Mouse (Mus musculus) C2C12 (cell line): ENCODE results near the gene Slc17a5.

Experiments used
- CEBPB ChIP-seq: IDR thresholded peaks from one replicate; pipeline ENCODE4 v1.6.1; 2011; ENCODE audit warnings: low read depth, mild to moderate bottlenecking, control low read depth, moderate library complexity
- CTCF ChIP-seq: IDR thresholded peaks from one replicate; pipeline ENCODE4 v1.5.1; 2011; ENCODE audit not compliant: control insufficient read depth, insufficient read depth, insufficient read length
- FOSL1 ChIP-seq: IDR thresholded peaks from one replicate; pipeline ENCODE4 v1.8.0; 2011; ENCODE audit warnings: mild to moderate bottlenecking, low read length; ENCODE audit not compliant: poor library complexity, insufficient read depth, severe bottlenecking
- MAX ChIP-seq: IDR thresholded peaks from one replicate; pipeline ENCODE4 v1.6.1; 2011; ENCODE audit warnings: mild to moderate bottlenecking, control low read depth
- MYOD1 ChIP-seq: IDR thresholded peaks from one replicate; pipeline ENCODE4 v1.6.1; 2011; ENCODE audit warnings: low read depth; ENCODE audit not compliant: control insufficient read depth, insufficient read length
- MYOG ChIP-seq: IDR thresholded peaks from one replicate; pipeline ENCODE4 v1.6.1; 2011; ENCODE audit not compliant: control insufficient read depth, insufficient read length; ENCODE audit errors: extremely low read depth
- USF1 ChIP-seq: IDR thresholded peaks from one replicate; pipeline ENCODE4 v1.6.1; 2011; ENCODE audit warnings: low read depth, mild to moderate bottlenecking, control low read depth, moderate library complexity

GRCm38 (mm10) chr9:78552984-78553383 lies 34.9 kb downstream of the Slc17a5 start:
- peak; percentile 22 for TF ChIP-seq CTCF
- TF ChIP-seq USF1, result no peak
- TF ChIP-seq MYOG, result no peak
- no peak for TF ChIP-seq MYOD1
- peak; percentile 75 for TF ChIP-seq CEBPB
- TF ChIP-seq MAX, result no peak
- no peak for TF ChIP-seq FOSL1
